Mouse (Mus musculus) embryo, embryonic 10 days (tissue): Measurements from ENCODE around the gene Pmfbp1.

Source experiments
- DNase-seq: peaks from one replicate; pipeline ENCODE4 v3.0.0-alpha.2; 2015; ENCODE audit warnings: low spot score

Pmfbp1 gene

DNA sequence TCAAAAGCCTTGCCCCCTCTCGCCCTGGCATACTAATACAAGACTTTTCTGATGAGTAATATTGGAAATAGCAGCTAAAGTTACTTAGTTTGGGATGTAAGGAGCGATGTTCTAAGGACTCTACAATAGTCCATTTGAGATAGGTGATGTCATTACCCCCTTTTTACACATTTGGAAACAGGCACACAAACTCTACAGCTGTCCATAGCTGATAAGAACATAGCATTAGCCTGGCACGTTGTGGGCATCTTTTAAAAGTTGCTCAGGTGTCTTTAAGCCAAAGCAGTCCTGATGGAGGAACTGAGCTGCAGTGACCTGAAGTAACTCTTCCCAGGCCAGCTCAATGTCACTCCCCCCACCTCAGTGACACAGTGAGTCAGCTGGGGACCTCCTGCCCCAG is 97.5 kb downstream of the Pmfbp1 start:
- DNase-seq = no peak

GRCm38 (mm10) chr8:109592164-109592563 is 98.3 kb downstream of the Pmfbp1 start:
- DNase-seq = no peak
